Mouse (Mus musculus): ENCODE data around the gene Odc1.
"Not testable (repeated sequence)": the region's sequence is repeated elsewhere in the genome, so short reads cannot be mapped to it uniquely, and the experiment has no call there.

The Odc1 gene

GRCm38 (mm10) chr12:17549421-17549820 is 4.8 kb downstream of the Odc1 start:
- not testable (repeated sequence) for DNase-seq (ENCODE audit: extremely low spot score, low spot score)

- no peak for DNase-seq (ENCODE audit: extremely low spot score, low spot score)
Observed at GRCm38 (mm10) chr12:17551208-17551995, 6.8 kb downstream of the Odc1 start.

GRCm38 (mm10) chr12:17552420-17552819 is 7.8 kb downstream of the Odc1 start:
- DNase-seq (ENCODE audit: extremely low spot score, low spot score) = no peak

- no peak for DNase-seq (ENCODE audit: extremely low spot score, low spot score)
Observed at GRCm38 (mm10) chr12:17552949-17553348, 8.4 kb downstream of the Odc1 start.

- DNase-seq (ENCODE audit: extremely low spot score, low spot score) = no peak
Observed at GRCm38 (mm10) chr12:17553627-17554026, 9.0 kb downstream of the Odc1 start.

- peak; percentile 95 for DNase-seq (ENCODE audit: extremely low spot score, low spot score)
Observed at GRCm38 (mm10) chr12:17554200-17554951, 9.8 kb downstream of the Odc1 start.

GRCm38 (mm10) chr12:17556430-17557343 is 12.1 kb downstream of the Odc1 start:
- peak; percentile 81 for DNase-seq (ENCODE audit: extremely low spot score, low spot score)

GRCm38 (mm10) chr12:17557344-17557966 is 12.9 kb downstream of the Odc1 start:
- DNase-seq (ENCODE audit: extremely low spot score, low spot score) = peak; percentile 47

- no peak for DNase-seq (ENCODE audit: extremely low spot score, low spot score)
Observed at GRCm38 (mm10) chr12:17557967-17558345, 13.4 kb downstream of the Odc1 start.

- no peak for DNase-seq (ENCODE audit: extremely low spot score, low spot score)
Observed at GRCm38 (mm10) chr12:17562396-17562795, 17.8 kb downstream of the Odc1 start.

- DNase-seq (ENCODE audit: extremely low spot score, low spot score) = no peak
Observed at GRCm38 (mm10) chr12:17565393-17566045, 20.9 kb downstream of the Odc1 start.

GRCm38 (mm10) chr12:17566046-17566408 is 21.4 kb downstream of the Odc1 start:
- no peak for DNase-seq (ENCODE audit: extremely low spot score, low spot score)

GRCm38 (mm10) chr12:17568564-17568963 is 24.0 kb downstream of the Odc1 start:
- no peak for DNase-seq (ENCODE audit: extremely low spot score, low spot score)

- no peak for DNase-seq (ENCODE audit: extremely low spot score, low spot score)
Observed at GRCm38 (mm10) chr12:17574591-17574990, 30.0 kb downstream of the Odc1 start.

GRCm38 (mm10) chr12:17575156-17575910 is 30.7 kb downstream of the Odc1 start:
- no peak for DNase-seq (ENCODE audit: extremely low spot score, low spot score)

- DNase-seq (ENCODE audit: extremely low spot score, low spot score) = no peak
Observed at GRCm38 (mm10) chr12:17576041-17576440, 31.4 kb downstream of the Odc1 start.

- no peak for DNase-seq (ENCODE audit: extremely low spot score, low spot score)
Observed at GRCm38 (mm10) chr12:17578601-17579000, 34.0 kb downstream of the Odc1 start.

- DNase-seq (ENCODE audit: extremely low spot score, low spot score) = no peak
Observed at GRCm38 (mm10) chr12:17581001-17581400, 36.4 kb downstream of the Odc1 start.

- no peak for DNase-seq (ENCODE audit: extremely low spot score, low spot score)
Observed at GRCm38 (mm10) chr12:17582406-17582805, 37.8 kb downstream of the Odc1 start.

GRCm38 (mm10) chr12:17583860-17584259 is 39.3 kb downstream of the Odc1 start:
- no peak for DNase-seq (ENCODE audit: extremely low spot score, low spot score)
